Mouse (Mus musculus): ENCODE measurements at regions not wholly inside any gene's neighbourhood (a gene's known extent, or its start where the extent isn't known, plus 50 kb on each side); places are given as distances from the start of the nearest gene placed in this dataset.

DNA sequence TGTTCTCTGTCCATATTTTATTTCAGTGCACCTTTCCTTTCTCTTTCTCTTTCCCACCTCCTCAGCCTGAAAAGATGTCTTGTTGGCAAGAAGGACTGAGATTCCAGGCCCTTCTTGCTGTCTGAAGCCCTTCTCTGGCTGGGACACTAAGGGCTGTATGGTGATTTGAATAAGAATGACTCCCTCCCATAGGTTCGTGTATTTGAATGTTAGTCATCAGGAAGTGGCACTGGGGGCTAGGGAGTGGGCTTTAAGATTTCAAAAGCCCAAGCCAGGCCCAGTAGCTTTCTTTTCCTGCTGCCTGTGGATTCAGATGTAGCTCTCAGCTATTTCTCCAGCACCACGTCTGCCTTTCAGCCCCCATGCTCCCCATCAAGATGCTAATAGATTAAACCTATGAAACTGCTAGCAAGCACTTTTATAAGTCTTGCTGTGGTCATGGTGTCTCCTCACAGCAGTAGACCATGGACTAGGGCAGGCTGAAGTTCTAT is 66.3 kb upstream of the Tle4 start:
- no peak for DNase-seq

GRCm38 (mm10) chr19:14663350-14663749 is 65.5 kb upstream of the Tle4 start:
- DNase-seq: no peak

- no peak for DNase-seq
Observed at GRCm38 (mm10) chr19:14659725-14660124, 61.9 kb upstream of the Tle4 start.

DNA sequence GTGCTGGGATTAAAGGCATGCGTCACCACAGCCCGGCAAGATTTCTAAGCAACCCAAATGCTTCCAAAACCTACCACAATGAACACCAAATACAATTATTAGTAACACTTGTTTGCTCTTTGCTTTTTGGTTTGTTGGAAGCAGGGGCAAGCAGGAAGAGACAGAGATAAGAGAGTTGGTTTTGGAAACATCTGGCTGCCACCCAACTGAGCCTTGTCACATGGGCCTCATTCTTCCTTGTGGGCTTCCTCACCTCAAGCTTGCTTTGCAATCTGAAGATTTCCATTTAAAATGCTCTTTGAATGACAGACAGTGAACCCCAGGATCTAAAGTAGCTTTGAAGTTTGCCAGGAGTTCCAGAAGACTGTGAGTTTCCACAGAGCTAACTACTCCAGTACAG is 60.6 kb upstream of the Tle4 start:
- no peak for DNase-seq

DNA sequence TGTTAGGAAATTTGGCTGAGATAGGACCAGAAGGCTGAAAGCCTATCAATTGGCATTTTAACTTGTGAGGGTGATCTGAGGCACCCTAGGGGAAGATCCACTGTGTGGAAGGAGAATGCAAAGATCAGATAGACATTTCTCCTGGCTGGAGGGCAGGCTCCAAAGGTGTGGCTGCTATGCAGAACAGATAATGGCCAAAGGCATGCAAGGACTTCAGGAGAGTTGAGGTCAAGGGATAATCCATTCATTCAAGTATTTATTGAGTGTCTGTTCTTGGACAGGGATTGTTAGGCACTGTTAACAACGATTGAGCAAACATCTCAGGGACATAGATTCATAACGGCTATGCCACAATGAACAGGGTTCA is 58.2 kb upstream of the Tle4 start:
- no peak for DNase-seq

GRCm38 (mm10) chr19:14655302-14656021 is 57.6 kb upstream of the Tle4 start:
- no peak for DNase-seq
